Mouse (Mus musculus): ENCODE measurements around the gene Eif4e1b. TPM values are rescaled to one million over a fixed set of nuclear protein-coding genes. Genes with fewer than 3 reads are reported as not detected.

The Eif4e1b gene
- polyA plus RNA-seq, 1 experiment from 2014 or later: not detected

- Histone ChIP-seq H3K9me3 (no peaks in the 10 kb centered on the region), H3K27ac (no peak overlapping the region), H3K27me3 (no peaks in the 10 kb centered on the region), H3K4me3 (no peak overlapping the region), H3K36me3 (no peaks in the 10 kb centered on the region), H3K4me2 (replicated peaks) (no peak overlapping the region), H3K9ac (no peak overlapping the region), H3K4me1 (peaks cover 10% of the 10 kb centered on the region)
- WGBS: 71% methylated on average over 5 of the region's 5 CpGs
- no peak for ATAC-seq (ENCODE audit: insufficient number of reproducible peaks, insufficient read depth, low FRiP score, low TSS enrichment)
Measured at GRCm38 (mm10) chr13:54837061-54837460, 53.3 kb downstream of the Eif4e1b start.

- 8% methylated on average over 9 of the region's 9 CpGs for WGBS
- Histone ChIP-seq H3K27ac (no peak overlapping the region), H3K9me3 (no peaks in the 10 kb centered on the region), H3K4me1 (peaks cover 10% of the 10 kb centered on the region), H3K4me2 (replicated peaks) (peak overlapping the region; percentile 14; the same call in 1 of the 2 replicates), H3K9ac (no peak overlapping the region), H3K36me3 (no peaks in the 10 kb centered on the region), H3K27me3 (no peaks in the 10 kb centered on the region), H3K4me3 (no peak overlapping the region)
- no peak for ATAC-seq (ENCODE audit: insufficient number of reproducible peaks, insufficient read depth, low FRiP score, low TSS enrichment)
Measured at GRCm38 (mm10) chr13:54837471-54837889, 53.7 kb downstream of the Eif4e1b start.

Other genes with a start within 250 kb of the Eif4e1b start
- gene 4833439L19Rik, start 218.6 kb upstream of the Eif4e1b start, polyA plus RNA-seq (2016; fragmentation: Nextera tagmentation; extraction: Ambion mirVana): 168 and 169 TPM in 2 replicates
- gene Arl10, start 209.0 kb upstream of the Eif4e1b start, polyA plus RNA-seq (2016; fragmentation: Nextera tagmentation; extraction: Ambion mirVana): 35.9 and 36.8 TPM in 2 replicates
- gene Nop16, start 193.9 kb upstream of the Eif4e1b start, polyA plus RNA-seq (2016; fragmentation: Nextera tagmentation; extraction: Ambion mirVana): 84.7 and 85.7 TPM in 2 replicates
- 170 and 175 TPM in 2 replicates for gene Higd2a, start 193.8 kb upstream of the Eif4e1b start, polyA plus RNA-seq (2016; fragmentation: Nextera tagmentation; extraction: Ambion mirVana)
- 27.5 and 28.0 TPM in 2 replicates for gene Cltb, start 172.7 kb upstream of the Eif4e1b start, polyA plus RNA-seq (2016; fragmentation: Nextera tagmentation; extraction: Ambion mirVana)
- 86.6 and 92.4 TPM in 2 replicates for gene Faf2, start 162.2 kb upstream of the Eif4e1b start, polyA plus RNA-seq (2016; fragmentation: Nextera tagmentation; extraction: Ambion mirVana)
- 58.0 and 65.3 TPM in 2 replicates for gene Rnf44, start 90.1 kb upstream of the Eif4e1b start, polyA plus RNA-seq (2016; fragmentation: Nextera tagmentation; extraction: Ambion mirVana)
- gene Cdhr2, start 82.5 kb upstream of the Eif4e1b start, polyA plus RNA-seq (2016; fragmentation: Nextera tagmentation; extraction: Ambion mirVana): 0.05 and 0.06 TPM in 2 replicates
- gene Gprin1, start 34.1 kb upstream of the Eif4e1b start, polyA plus RNA-seq (2016; fragmentation: Nextera tagmentation; extraction: Ambion mirVana): 2.1 and 4.2 TPM in 2 replicates
- 0.27 and 0.37 TPM in 2 replicates for gene Sncb, start 17.4 kb upstream of the Eif4e1b start, polyA plus RNA-seq (2016; fragmentation: Nextera tagmentation; extraction: Ambion mirVana)
- 9.9 and 13.2 TPM in 2 replicates for gene Tspan17, start 5.4 kb downstream of the Eif4e1b start, polyA plus RNA-seq (2016; fragmentation: Nextera tagmentation; extraction: Ambion mirVana)
- 1.6 TPM in 2 replicates for gene Unc5a, start 165.4 kb downstream of the Eif4e1b start, polyA plus RNA-seq (2016; fragmentation: Nextera tagmentation; extraction: Ambion mirVana)
- 0.76 and 0.93 TPM in 2 replicates for gene Hk3, start 237.4 kb downstream of the Eif4e1b start, polyA plus RNA-seq (2016; fragmentation: Nextera tagmentation; extraction: Ambion mirVana)